Mouse (Mus musculus): ENCODE measurements around the gene Ak7. TPM values are rescaled to one million over a fixed set of nuclear protein-coding genes. Genes with fewer than 3 reads are reported as not detected.

Ak7 gene
- total and polyA plus RNA-seq, 2 experiments from 2014 or later, result 1.4 to 2.2 TPM

DNA sequence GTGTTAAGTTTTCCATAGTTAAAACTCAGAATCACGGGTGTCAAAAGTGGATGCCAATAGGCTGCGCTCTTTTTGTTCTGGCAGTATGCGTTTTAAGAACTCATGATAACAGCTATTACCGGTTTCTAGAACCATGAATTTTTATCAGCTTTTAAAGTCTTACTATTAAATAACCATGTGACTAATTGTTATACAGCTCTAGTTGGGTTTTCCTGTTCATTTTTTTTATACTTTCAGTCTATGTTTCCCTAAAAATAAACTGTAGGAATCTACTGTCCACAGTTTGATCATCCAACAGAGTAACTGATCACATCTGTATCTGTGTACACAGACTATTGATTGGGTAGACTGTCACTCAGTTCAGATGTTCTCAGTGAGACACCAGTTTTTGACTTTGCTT is 119.5 kb downstream of the Ak7 start:
- 97% methylated on average over 4 of the region's 4 CpGs for WGBS
- Histone ChIP-seq H3K9me3 (ENCODE audit: low read length) (no peaks in the 10 kb centered on the region), H3K9ac (replicated peaks; ENCODE audit: low read length) (no peak overlapping the region), H3K4me3 (ENCODE audit: low read length) (no peak overlapping the region), H3K36me3 (ENCODE audit: insufficient read depth, low read length) (peaks cover 67% of the 10 kb centered on the region), H3K27ac (no peak overlapping the region), H3K4me2 (ENCODE audit: low read depth, low read length) (no peak overlapping the region), H3K27me3 (ENCODE audit: insufficient read depth, low read length) (no peaks in the 10 kb centered on the region), H3K4me1 (ENCODE audit: insufficient read depth, low read length) (no peaks in the 10 kb centered on the region)
- no peak for TF ChIP-seq CTCF (IDR thresholded peaks at IDR 0.05; ENCODE audit: low read depth)
- DNase-seq (ENCODE audit: low spot score) (no peak), ATAC-seq (no peak)

Other genes with a start within 250 kb of the Ak7 start
- 2.6 and 3.7 TPM in 2 replicates for gene Bdkrb2, start 142.8 kb upstream of the Ak7 start, total RNA-seq (2014; rRNA removed)
- 0.90 and 0.98 TPM in 2 replicates for gene Bdkrb2, start 142.8 kb upstream of the Ak7 start, polyA plus RNA-seq (2015; fragmentation: Nextera tagmentation; extraction: Ambion mirVana)
- gene Bdkrb1, start 102.9 kb upstream of the Ak7 start, total RNA-seq (2014; rRNA removed), result 0.63 TPM in 1 of 2 replicates, not detected in the other
- gene Bdkrb1, start 102.9 kb upstream of the Ak7 start, polyA plus RNA-seq (2015; fragmentation: Nextera tagmentation; extraction: Ambion mirVana), result 0.18 TPM in 1 of 2 replicates, not detected in the other
- gene Gskip, start 21.1 kb upstream of the Ak7 start, total RNA-seq (2014; rRNA removed), result 11.0 and 12.1 TPM in 2 replicates
- 19.8 and 21.7 TPM in 2 replicates for gene Gskip, start 21.1 kb upstream of the Ak7 start, polyA plus RNA-seq (2015; fragmentation: Nextera tagmentation; extraction: Ambion mirVana)
- gene Atg2b, start 20.8 kb upstream of the Ak7 start, total RNA-seq (2014; rRNA removed), result 40.4 and 40.9 TPM in 2 replicates
- 8.1 and 9.0 TPM in 2 replicates for gene Atg2b, start 20.8 kb upstream of the Ak7 start, polyA plus RNA-seq (2015; fragmentation: Nextera tagmentation; extraction: Ambion mirVana)
- 73.2 and 84.1 TPM in 2 replicates for gene Papola, start 78.7 kb downstream of the Ak7 start, total RNA-seq (2014; rRNA removed)
- gene Papola, start 78.7 kb downstream of the Ak7 start, polyA plus RNA-seq (2015; fragmentation: Nextera tagmentation; extraction: Ambion mirVana), result 119 and 120 TPM in 2 replicates

Data from hindbrain, postnatal 0 days (tissue).